Mouse (Mus musculus) cerebellum, adult 18-20 months (tissue): ENCODE measurements around the gene Dzip1.

Experiments used
- DNase-seq, 2 experiments: peaks; one replicate each; pipeline ENCODE4 v3.0.0; 2021

Gene Dzip1

GRCm38 (mm10) chr14:118920654-118921053 lies 4.6 kb downstream of the Dzip1 start:
- DNase-seq = no peak

GRCm38 (mm10) chr14:118919025-118919424 lies 6.2 kb downstream of the Dzip1 start:
- DNase-seq = peak; percentile 27 to 28

- no peak for DNase-seq
These were observed 11.6 kb downstream of the Dzip1 start for GRCm38 (mm10) chr14:118913651-118914050.

- DNase-seq = no peak
These were observed 13.7 kb downstream of the Dzip1 start for GRCm38 (mm10) chr14:118911521-118911920.

- DNase-seq = peak; percentile 63 to 71
These were observed 14.7 kb downstream of the Dzip1 start for GRCm38 (mm10) chr14:118910332-118911222.

- DNase-seq = no peak
These were observed 15.4 kb downstream of the Dzip1 start for GRCm38 (mm10) chr14:118909872-118910271.

- no peak for DNase-seq
These were observed 17.7 kb downstream of the Dzip1 start for GRCm38 (mm10) chr14:118907592-118907991.

GRCm38 (mm10) chr14:118903867-118904562 lies 21.2 kb downstream of the Dzip1 start:
- no peak for DNase-seq

GRCm38 (mm10) chr14:118903397-118903796 lies 21.9 kb downstream of the Dzip1 start:
- no peak for DNase-seq

GRCm38 (mm10) chr14:118900911-118901310 lies 24.3 kb downstream of the Dzip1 start:
- DNase-seq = no peak

GRCm38 (mm10) chr14:118899940-118900339 lies 25.3 kb downstream of the Dzip1 start:
- DNase-seq = no peak

- DNase-seq = no peak
These were observed 29.6 kb downstream of the Dzip1 start for GRCm38 (mm10) chr14:118895655-118896054.

- no peak for DNase-seq
These were observed 30.0 kb downstream of the Dzip1 start for GRCm38 (mm10) chr14:118895228-118895627.

GRCm38 (mm10) chr14:118890101-118890500 lies 35.2 kb downstream of the Dzip1 start:
- no peak for DNase-seq

- no peak for DNase-seq
These were observed 41.1 kb downstream of the Dzip1 start for GRCm38 (mm10) chr14:118884250-118884556.

- DNase-seq = no peak
These were observed 41.7 kb downstream of the Dzip1 start for GRCm38 (mm10) chr14:118883344-118884249.

GRCm38 (mm10) chr14:118880696-118881095 lies 44.6 kb downstream of the Dzip1 start:
- no peak for DNase-seq

- DNase-seq = no peak
These were observed 46.8 kb downstream of the Dzip1 start for GRCm38 (mm10) chr14:118878346-118878910.

GRCm38 (mm10) chr14:118874786-118875415 lies 50.4 kb downstream of the Dzip1 start:
- DNase-seq = no peak

GRCm38 (mm10) chr14:118874126-118874525 lies 51.1 kb downstream of the Dzip1 start:
- no peak for DNase-seq

- DNase-seq = no peak
These were observed 55.5 kb downstream of the Dzip1 start for GRCm38 (mm10) chr14:118869712-118870111.

- no peak for DNase-seq
These were observed 57.0 kb downstream of the Dzip1 start for GRCm38 (mm10) chr14:118868102-118868724.
